Mouse (Mus musculus) urinary bladder, postnatal 4 days (tissue): ENCODE results near the gene Pik3c2a.
"Not testable (repeated sequence)": the region's sequence is repeated elsewhere in the genome, so short reads cannot be mapped to it uniquely, and the experiment has no call there.

Source experiments
- DNase-seq, 2 experiments: peaks; one replicate each; pipeline ENCODE4 v3.0.0; 2021 to 2022; ENCODE audit warnings: low spot score in 2 of 2

Gene Pik3c2a

DNA sequence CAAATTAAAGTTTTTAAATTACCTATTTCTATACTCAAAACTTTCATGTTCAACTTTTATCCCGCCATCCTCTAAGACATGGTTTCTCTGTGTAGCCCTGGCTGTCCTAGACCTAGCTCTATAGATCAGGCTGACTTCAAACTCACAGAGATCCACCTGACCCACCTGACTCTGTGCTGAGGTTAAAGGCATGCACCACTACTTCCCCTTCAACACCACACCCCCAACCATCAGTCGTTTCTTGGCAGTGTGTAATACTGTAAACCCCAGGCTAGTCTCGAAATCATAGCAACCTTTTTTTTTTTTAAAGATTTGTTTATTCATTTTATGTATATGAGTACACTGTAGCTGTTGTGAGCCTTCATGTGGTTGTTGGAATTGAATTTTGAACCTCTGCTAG is 50.9 kb downstream of the Pik3c2a start:
- no peak for DNase-seq

DNA sequence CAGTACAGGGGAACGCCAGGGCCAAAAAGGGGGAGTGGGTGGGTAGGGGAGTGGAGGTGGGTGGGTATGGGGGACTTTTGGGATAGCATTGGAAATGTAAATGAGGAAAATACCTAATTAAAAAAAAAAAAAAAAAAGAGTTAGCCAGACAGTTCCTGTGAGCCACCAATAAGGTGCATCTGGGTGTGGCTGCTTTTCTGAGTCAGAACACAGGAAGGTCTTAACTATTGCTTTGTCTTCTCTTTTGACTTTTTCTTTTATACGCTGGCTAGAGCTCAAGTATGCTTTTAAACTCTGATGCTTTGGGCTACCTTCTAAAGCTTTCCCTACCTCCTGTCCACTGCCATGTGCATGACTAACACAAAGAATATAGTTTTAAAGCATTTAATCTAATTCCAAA is 55.9 kb downstream of the Pik3c2a start:
- DNase-seq, result not testable (repeated sequence)

DNA sequence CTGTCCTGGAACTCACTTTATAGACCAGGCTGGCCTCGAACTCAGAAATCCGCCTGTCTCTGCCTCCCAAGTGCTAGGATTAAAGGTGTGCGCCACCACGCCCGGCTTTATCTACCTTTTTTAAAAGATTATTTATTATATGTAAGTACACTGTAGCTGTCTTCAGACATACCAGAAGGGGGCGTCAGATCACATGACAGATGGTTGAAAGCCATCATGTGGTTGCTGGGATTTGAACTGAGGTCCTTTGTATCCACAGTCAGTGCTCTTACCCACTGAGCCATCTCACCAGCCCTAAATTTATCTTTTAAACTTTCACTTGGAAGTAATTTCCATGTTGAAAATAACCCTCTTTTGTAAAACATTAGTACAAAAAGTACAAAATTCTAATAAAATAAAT is 64.1 kb downstream of the Pik3c2a start:
- not testable (repeated sequence) for DNase-seq

DNA sequence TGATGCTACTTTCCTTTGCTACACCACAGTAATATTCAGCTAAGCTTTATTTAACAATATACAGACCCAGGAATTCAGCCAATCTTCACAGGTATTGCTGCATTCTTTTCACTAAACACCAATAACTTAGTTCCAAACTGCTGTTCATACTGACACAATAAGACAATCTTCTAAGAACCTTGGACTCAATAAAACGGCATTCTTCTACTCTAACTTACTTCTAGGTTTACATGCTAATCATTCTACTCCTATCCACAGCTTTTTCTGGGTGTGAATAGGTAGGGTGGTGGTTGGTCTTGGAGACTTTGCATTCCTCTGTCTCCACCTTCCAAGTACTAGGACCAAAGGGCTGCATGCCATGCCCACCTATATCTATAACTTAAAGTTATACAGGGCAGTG is 69.0 kb downstream of the Pik3c2a start:
- DNase-seq, result no peak

DNA sequence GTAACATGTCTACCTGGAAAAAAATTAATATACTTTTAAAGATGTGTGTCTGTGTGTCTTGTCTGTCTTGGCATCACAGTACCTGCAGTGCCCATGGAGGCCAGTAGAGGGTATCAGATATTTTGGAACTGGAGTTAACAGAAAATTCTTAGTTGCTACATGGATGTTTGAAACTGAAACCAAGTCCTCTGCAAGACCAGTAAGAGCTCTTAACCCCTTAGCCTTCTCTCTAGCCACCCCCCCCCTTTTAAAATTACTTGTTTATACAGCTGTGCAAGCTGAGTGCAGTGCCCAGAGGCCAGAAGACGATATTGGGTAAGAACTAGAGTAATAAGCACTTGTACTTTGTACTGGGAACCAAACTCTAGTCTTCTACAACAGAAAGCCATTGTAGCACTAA is 107.0 kb downstream of the Pik3c2a start:
- peak in 1 of 2 experiments; percentile 61 for DNase-seq

DNA sequence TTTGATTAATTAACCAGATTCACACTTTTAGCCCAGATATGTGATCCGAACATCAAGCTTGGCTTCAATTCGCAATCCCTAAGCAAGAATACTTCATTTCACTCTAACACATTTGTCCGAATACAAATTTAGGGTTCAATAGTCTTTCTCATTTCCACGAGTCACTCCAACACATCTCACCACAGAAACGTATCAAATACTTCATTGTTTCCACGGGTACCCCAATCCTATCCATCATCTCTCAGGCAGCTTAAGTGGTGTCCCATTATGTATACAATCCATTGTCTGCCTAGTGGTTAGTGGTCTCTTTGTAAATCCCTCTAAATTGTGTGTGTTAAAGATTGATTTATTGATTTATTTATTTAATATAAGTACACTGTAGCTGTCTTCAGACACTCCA is 108.1 kb downstream of the Pik3c2a start:
- DNase-seq, result no peak

DNA sequence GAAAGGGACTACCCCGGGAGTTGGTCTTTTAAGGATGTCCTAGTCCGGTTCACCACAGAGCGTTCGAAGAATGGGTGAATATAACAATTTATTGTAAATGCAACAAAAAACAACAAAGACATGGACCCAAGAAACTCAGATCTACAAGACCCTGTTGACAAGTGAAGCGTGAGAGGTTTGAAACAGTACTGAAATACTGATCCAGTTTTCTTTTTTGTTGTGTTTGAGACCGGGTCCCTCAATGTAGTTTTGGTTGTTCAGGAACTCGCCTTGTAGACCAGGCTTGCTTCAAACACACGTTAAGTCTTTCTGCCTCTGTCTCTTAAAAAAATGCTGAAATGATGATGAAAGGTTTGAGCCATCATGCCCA is 108.6 kb downstream of the Pik3c2a start:
- DNase-seq, result no peak

DNA sequence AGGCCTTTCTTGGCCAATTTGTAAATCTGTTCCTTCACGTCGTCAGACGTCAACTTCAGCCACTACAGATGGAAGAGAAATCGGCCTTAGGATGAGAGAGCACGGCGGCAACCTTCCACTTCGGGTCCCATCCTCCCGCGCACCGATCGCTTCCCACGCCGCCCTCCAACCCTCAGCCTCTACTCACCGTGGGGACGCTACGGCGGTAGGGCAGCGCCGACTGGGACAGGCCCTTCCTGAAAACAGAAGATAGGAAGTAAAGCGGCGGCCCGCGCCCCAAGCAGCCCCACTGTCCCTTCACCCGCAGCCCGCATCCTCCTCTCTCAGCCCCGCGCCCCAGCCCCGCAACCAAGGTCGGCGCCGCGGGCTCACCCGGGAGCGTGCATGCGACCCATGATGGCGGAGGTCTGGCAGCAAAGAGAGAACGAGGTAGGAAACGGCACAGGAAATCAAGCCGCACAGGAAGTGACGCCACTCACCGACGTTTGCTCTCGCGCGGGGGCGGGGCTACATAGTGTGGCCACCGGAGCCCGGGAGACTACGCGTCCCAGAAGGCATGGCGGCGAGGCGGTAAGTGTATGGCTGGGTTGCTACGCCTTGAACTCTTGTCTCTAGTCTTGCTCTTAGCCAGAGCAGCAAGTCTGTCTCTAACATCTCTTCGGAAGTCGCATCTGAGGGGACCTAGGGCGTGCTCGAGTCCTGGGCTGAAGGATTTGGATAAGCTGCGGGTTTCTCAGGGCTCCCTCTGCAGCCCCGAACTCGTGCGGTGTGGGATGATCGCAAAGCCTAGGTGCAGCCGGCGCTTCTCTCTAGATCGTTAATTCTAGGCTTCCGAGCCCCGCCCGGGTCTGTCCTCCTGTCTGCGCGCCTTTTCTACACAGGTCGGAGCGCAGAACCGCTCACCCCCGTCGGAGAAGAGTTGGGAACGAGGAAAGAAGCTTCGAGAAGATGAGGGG is 109.3 kb downstream of the Pik3c2a start, which contains the start of gene Rps13:
Gene Rps13, minus strand, starts transcription at position 483 of the 956 bp plus-strand sequence.
- DNase-seq, result peak; percentile 95 to 97

DNA sequence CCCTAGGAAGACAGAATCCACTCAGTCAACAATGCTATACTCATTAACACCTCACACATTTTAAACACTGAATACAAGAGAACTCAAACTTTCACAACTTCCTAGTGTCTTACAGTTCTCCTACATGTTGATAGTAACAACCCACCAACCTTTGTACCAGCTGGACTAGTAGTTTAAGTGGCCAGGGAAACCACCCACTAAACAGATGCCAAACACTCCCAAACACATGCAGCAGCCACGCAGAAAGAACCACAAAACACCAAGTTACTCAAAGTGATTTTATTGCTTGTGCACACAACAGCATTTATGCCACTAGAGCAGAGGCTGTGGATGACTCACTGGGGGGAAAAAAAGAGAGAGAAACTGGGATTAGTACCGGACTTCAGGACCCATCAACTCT is 112.0 kb downstream of the Pik3c2a start:
- DNase-seq, result no peak

DNA sequence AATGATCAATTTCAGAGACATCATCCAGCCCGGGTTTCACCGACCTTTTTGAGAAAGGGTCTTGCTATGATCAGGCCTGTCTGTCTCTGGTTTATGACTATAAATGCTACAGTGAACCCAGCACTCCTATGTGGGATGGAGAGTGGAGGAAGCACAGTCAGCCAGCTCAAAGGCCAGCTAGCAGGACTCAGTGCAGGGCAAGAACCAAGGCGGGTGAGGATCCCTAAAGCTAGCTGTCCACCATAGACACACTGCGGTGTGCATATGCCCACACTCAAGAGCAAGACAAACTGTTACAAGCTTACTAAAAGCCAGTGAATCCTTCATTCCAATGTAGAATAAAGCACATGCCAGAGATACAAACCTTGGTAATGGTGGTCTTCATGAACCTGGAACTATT is 113.4 kb downstream of the Pik3c2a start:
- no peak for DNase-seq

DNA sequence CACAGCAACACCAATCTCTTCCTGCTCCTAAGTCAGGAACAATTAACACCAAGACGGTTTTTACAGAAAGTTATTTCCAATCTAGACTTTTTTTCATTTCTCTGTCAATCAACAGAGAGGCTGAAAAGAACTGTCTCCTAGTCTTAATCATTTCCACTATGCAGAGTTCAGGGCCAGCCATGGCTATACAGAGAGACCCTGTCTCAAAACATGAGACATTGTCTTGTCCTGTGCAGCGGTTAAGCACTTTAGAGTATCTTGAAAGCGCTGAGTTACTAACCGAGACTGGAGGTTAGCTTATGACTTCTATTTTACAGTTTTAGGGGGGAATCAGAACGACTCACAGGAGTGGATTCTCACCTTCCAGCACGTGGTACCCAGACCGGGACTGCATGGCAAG is 114.5 kb downstream of the Pik3c2a start:
- no peak for DNase-seq

DNA sequence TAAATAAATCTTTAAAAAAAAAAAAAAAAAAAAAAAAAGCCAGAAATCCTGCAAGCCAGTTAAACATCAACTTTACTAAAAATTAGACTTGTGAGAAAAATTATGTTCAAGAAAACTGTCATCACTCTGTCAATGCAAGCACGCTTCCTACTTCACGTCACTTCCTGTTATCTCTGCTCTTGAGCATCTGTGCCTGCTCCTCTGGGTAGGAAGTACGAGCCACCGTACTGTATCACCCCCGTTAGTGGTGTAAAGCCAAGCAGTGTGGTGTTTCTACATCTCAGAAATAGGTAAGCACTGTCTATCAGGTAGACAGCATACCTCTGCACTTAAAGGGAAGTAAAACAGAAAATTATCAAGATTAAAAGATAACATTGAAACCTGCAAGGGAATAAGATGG is 115.3 kb downstream of the Pik3c2a start:
- DNase-seq, result no peak

DNA sequence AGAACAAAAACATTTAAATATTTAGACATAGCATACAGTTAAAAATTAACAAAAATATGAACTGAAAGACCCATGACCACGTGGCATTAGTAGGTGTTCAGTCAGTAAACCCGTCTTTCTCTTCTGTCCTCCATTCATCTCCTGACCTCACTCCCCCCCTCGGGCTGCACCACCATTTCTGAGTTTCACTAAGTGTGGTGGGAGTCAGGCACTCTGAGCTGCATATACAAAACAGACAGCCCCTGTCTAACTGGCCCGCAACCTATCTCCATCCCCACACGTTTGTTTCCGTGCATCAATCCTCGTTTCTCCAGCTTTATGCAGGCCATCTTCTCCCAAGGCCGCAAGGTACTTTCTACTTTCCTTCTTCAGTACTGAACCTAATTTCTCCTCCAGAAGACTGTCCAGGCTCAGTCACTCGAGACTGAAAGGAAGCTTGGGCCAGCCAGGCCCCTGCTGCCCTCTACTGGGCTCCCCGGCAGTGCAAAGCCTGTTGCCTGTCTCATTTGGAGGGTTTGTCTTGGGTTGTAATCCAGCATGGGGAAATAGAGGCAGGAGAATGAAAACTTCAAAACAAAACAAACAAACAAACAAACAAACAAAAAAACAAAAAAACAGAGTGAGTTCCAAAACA is 119.8 kb downstream of the Pik3c2a start:
- peak; percentile 61 to 75 for DNase-seq

DNA sequence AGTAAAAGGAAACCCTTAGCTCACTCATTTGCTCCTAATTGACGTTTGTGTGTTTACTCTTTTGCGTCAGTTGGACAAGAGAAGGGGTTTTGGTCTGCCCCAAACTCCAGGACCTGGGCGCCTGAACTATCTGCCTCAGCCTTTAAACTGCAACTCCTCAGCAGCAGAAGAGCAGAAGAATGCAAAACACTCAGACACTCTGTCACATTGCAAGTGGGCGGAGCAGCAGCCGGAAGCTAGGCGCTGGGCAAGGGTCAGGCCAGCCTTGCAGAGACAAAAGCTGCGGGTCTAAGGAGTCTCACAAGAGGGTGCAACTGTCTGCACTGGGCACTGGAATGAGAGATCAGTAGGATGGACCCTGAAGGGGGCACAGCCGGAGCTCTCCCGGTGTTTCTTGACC is 133.8 kb downstream of the Pik3c2a start:
- no peak for DNase-seq

DNA sequence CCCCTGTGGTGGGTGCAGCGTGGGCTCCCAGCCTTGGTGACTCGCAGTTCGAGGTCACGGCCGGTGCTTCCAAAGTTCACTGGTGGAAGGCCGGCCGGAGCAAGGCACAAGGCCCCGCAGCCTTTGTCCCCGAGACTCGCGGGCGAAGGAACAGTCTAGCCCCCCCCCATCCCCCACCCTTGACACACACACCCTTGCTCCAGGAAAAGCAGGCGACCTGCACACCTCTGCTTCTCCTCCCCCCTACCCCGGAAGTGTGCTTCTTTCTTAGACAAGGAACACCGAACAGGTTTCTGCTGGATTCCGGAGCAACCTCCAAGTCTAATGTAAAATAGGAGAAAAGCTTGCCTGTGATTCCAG is 134.6 kb downstream of the Pik3c2a start:
- no peak for DNase-seq

DNA sequence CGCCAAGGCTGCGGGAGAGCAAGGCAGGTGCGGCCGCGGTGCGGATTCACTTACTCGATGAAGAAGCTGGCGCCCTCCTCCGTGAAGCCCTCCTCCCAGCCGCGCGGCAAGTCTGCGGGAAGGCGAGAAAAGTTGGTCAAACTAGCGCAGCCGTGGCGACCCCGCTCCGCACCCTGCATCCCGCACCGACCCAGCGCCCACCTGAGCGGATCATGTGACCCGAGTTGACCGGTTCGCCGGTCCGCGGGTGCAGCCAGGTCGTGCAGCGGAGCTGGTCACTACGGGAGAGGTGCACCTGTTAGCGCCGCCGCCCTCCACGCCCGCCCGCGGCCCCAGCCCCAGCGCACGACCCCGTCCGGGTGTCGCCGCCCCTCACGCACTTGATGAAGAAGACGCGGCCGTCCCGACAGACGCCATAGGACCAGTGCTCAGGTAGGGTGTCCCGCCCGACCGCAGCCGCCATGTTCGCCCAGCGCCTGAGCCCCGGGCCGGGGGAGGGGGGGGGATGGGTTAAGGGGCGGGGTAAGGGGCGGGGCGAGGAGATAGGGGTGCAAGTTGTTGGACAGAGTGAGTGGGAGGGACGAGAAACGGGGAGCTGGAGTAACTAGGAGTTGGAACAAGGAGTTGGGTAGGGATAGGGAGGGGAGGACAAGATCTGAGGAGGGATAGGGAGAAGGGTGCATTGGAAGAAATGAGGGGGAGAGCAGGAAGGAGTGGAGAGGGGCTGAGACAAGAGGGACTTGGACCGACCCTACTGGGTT is 135.2 kb downstream of the Pik3c2a start, which contains the start of gene Plekha7:
Gene Plekha7, minus strand, starts transcription at position 506 of the 761 bp plus-strand sequence.
- peak in 1 of 2 experiments; percentile 43 for DNase-seq

DNA sequence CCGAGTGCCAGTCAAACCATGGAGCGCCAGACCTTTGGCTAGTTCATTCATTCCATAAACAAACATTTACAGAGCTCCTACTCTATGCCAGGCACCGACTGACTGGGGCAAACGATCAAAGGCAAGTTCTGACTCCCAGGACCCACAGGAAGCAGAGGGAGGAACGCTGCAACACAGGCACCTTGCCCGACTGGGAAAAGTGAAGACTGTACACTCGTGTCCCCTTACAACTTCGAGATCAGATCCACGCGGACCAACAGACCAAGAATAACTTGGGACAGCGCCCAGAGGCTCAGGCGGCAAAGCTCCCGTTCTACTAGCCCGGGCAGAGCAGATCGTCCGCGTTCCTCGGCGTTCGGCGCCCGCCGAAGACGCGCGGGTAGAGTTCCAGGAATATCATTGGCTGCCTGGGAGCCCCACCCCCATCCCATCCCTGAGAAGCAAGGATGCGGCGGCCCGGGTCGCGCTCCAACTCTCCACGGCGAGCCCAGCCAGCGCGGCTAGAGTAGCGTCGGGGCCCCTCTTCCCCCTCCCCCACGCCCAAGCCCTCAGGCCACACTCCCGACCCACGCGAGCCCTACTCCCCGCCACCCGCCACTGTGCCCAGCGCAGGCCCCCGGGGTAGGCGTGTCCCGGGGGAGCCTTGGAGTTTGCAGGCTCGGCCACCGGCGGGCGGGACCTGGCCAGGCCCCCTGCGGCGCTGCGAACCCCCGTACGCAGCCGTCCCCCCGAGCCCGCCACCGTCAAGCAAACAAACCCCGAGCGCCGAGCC is 136.0 kb downstream of the Pik3c2a start:
- peak; percentile 72 to 80 for DNase-seq

DNA sequence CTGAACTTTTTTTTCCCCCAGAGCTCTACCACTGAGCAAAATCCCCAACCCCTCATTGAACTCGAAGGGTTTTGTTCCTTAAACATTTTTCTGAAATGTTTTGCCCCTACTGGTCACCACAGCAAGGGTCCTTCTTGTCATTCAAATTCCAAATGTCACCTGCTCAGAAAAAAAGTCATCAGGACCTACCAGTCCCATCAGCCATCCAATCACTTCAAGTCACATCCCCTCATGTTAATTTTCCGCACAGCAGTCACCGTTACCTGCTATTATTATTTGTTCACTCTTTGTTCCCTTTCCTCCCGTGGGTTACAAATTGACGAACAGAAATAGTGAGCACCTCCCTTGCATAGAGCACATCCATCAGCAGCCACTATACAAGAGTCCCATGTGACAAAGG is 136.6 kb downstream of the Pik3c2a start:
- no peak for DNase-seq

DNA sequence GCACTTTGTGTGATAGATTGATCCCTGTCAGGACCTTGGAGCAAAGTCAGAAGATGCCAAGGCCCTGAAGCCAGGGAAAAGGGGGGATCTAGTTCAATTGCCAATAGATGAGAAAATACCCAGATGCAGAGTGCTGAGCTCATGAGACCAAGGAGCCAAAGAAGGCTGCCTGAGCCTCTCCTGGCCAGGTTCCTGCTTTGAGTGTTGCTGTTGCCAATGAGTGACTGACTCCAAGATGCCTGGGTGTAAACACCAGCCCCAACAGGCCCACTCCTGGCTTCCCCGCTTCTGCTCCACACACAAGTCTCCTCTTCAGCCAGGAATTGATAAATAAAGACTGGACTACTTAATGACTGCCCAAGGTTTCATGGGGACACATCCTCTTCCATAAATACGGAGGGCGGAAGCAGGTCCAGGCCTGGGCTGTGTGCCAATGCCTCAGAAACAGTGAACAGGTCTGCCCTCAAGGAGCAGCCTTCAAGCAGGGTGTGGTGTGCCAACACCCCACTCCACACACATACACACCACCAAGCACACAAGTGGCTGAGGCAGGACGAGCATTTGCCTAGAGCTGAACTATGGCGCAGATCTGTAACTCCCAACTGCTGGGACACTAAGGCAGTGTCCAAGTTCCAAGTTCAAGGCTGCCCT is 141.5 kb downstream of the Pik3c2a start:
- DNase-seq, result no peak

DNA sequence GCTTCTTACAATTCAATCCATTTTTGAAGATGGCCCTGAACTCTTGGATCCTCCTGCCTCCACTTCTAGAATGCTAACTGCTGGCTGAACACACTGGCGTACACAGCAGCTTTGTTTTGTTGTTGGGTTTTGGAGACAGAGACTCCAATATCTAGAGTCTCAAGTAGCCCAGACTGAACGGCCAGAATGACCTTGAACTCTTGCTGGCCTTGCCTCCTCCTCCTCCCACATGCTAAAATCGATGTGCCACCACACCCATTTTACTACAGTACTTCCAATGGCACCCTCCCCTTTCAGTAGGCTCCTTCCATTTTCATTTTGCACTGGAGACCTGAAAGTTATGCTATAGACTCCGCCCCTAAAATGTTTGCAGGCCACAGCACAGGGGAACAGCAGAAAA is 142.1 kb downstream of the Pik3c2a start:
- no peak for DNase-seq

DNA sequence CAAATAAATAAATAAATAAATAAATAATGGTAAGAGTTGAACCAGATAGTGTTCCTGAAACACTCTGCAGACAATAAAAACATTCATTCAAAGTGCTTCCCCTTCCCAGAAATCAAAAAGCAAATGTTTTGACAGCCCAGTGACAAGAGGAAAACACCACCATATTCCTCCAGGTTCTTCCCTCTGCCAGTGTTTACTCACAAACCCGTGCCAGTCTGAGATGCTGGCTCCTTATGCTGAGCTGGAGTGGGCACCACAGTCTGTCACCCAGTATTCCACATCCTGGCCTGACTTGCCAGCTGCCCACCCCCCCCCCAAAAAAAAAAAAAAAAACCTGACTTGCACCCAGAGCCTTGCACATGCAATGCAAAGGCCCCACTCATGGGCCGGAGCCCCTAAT is 144.4 kb downstream of the Pik3c2a start:
- DNase-seq, result no peak
